Mouse (Mus musculus): ENCODE data around the gene Scpep1.
"Not testable (repeated sequence)": the region's sequence is repeated elsewhere in the genome, so short reads cannot be mapped to it uniquely, and the experiment has no call there.

The Scpep1 gene

DNA sequence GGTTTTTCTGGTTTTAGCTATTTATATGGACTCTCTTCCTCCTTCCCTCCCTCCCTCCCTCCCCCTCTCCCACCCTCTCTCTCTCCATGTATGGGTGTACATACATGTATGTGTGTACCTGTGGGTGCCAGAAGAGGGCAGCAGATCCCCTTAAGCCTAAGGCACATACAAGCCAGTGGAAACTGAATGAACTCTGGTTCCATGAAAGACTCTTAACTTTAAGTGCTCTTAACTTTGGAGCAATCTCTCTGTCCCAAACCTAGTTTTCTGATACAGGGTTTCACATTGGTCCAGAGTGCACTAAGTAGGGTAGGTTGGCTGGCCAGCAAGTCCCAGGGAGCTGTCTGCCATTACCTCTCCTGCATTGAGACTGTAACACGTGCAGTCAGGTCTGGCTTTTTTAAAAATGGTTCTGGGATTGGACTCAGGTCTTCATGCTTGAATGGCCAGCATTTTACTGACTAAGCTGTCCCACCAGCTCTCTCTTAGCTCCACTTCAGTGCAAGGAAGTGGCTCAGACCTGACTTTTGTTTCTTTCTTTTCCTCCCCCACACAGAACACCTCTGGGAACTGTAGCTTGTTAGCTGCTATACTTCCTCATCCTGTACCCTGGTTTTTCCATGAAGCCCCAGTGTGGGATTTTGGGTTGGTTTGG, 46.6 kb downstream of the Scpep1 start:
- DNase-seq = peak; percentile 85

- DNase-seq = no peak
Observed at GRCm38 (mm10) chr11:88907886-88908285, 47.4 kb downstream of the Scpep1 start.

GRCm38 (mm10) chr11:88905621-88906020, 49.6 kb downstream of the Scpep1 start:
- DNase-seq = peak; percentile 75

- DNase-seq = no peak
Observed at GRCm38 (mm10) chr11:88904080-88904479, 51.2 kb downstream of the Scpep1 start.

DNA sequence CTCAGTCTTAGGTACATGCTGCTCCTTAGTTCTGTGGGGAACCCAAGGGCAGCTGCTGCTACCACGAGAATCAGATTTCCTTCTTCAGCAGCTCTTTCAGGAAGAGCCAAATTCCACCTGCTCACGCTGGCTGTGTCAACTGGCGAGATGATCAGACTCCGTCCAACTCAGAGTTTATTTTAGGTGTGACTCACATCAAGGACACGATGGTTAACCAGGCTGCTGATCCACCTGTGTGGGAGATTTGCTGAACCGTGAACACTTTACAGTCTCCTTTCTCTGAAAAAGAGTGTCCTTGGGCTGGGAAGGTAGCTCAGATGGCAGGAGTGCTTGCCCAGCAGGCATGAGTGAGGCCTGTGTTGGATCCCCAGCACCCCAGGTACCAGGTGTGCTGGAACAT, 52.5 kb downstream of the Scpep1 start:
- peak; percentile 64 for DNase-seq

GRCm38 (mm10) chr11:88901341-88901802, 53.9 kb downstream of the Scpep1 start:
- peak; percentile 59 for DNase-seq

DNA sequence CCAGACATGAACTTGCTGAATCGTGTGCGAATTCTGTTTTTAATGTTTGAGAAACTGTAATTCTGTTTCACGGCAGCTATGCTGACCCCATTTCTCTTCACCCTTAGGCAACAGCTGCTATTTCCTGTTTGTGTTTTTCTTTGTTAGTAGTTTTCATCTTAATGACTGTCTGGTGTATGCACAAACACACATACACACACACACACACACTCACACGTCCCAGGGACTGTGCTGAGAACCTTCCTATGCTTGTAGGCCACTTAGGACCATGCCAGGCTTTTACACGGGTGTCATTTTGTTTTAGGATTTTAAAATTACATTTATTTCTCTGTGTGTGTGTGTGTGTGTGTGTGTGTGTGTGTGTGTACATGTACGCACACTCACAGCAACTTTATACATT, 55.7 kb downstream of the Scpep1 start:
- DNase-seq = no peak

GRCm38 (mm10) chr11:88898380-88898763, 56.9 kb downstream of the Scpep1 start:
- no peak for DNase-seq

- no peak for DNase-seq
Observed at GRCm38 (mm10) chr11:88897624-88898379, 57.5 kb downstream of the Scpep1 start.

DNA sequence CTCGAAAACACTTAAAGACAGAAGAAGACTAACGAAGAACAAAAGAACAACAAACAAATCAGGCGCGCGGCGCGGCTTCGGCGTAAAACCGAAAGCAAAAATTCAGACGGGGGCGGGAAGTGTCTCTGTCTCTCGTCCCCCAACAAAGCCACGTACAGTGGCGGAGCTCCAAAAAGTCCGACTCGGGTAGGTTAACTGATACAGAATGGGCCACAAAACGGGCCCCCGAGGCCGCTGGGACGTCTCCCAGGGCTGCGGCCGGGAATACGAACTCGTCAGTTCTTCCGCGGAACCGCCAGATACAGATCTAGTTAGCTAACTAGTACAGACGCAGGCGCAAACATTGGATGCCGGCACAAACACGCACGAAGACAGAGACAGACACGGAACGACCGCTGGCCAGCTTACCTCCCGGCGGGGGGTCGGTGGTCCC, 59.4 kb downstream of the Scpep1 start:
- peak; percentile 72 for DNase-seq

DNA sequence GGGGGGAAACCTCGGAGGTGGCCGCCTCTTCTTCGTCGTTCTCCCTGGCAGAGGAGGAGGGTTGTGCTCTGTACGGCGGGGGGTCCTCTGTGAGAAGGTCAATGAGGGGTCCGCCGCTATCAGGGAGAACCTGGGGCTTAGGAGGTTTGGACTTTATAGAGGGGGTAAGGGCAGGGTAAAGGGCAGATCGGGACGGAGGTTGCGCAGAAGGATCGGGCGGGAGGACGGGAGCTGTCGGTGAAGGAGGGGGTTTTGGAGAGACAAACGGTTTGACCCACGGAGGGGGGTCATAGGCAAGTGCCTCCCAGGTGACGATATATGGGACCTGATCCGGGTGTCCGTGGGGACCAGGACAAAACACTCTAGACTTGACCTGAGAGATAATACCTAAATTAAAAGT, 60.0 kb downstream of the Scpep1 start:
- DNase-seq = peak; percentile 30

GRCm38 (mm10) chr11:88894279-88894678, 61.0 kb downstream of the Scpep1 start:
- peak; percentile 6 for DNase-seq

- peak; percentile 37 for DNase-seq
Observed at GRCm38 (mm10) chr11:88893501-88893900, 61.8 kb downstream of the Scpep1 start.

- not testable (repeated sequence) for DNase-seq
Observed at GRCm38 (mm10) chr11:88892789-88893188, 62.5 kb downstream of the Scpep1 start.

DNA sequence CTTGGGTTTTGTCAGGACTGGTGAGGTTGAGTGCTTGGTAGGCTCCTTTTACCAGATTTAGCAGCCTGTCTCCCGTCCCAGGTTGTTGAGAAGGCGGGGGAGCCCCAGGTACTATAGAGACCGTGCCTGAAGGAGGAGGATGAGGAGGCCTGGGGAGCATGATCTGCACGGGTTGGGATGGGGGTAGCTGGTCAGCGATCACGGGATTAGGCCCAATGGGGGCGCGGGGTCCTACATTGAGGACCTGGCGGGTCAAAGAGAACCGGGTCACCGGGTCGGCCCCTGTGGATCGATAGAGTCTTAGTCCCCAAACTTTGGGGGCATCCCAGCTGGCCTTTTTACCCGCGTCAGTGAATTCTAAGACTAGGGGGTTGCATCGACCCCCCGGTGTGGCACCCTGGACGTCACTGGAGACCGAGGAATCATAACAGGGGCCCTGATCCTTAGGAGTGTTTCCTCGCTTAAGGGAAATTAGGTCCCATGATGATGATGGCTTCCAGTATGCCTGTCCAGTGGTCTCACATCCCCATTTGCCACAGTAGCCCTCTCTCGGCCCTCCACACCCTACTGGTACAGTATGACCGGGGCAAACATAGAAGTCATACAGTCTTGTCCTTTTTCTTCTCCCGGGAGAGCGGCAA, 63.2 kb downstream of the Scpep1 start:
- DNase-seq = peak; percentile 67

GRCm38 (mm10) chr11:88891446-88891845, 63.8 kb downstream of the Scpep1 start:
- DNase-seq = peak; percentile 57

- DNase-seq = not testable (repeated sequence)
Observed at GRCm38 (mm10) chr11:88890904-88891303, 64.4 kb downstream of the Scpep1 start.

DNA sequence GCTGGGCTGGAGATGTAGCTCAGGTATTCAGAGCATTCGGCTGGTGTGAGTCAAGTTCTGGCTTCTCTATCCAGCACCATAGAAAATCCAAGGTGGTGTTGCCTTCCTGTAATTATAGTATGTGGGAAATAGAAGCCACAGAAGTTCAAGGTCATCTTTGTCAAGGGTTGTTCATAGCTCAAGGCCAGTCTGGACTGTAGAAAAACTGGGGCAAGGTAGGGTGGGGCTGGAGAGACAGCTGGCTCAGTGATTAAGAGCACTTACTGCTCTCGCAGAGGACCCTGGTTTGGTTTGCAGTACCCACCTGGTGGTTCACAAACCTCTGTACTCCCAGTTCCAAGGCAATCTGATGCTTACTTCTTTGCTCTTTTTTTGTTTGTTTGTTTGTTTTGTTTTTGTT, 66.3 kb downstream of the Scpep1 start:
- DNase-seq = no peak

DNA sequence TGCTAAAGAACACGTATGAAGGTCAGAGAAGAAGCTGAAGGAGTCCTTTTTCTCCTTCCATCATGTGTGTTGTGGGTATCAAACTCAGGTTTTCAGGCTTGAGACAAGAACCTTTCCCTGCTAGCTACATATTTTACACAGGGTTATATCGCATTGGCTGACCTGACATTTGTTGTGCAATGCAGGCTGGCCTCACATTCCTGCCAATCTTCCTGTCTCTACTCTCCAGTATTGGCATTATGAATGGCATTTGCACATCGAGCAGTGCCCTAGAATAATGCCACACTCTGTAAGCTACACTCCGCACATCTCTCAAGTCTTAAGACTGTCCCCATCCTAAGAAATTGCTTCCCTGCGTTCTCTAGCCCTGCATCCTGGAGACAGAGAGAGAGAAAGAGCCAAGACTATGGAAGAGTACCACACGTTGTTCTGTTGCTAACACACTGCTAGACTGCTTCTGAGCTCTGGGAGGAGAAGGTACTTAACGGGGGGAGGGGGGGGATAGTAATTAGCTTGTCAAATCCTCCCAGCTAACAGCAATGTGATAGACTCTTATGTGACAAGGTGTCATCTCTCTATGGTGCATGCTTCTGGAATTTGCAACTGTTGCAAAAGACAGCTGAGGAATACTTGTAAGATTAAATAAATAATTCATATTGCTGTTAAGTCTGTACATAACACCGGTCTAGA, 70.7 kb downstream of the Scpep1 start:
- no peak for DNase-seq

GRCm38 (mm10) chr11:88878011-88878410, 77.3 kb downstream of the Scpep1 start:
- no peak for DNase-seq

Measured in kidney, adult 11 months (tissue).